Comparison of ENCODE assay signal across 13 mouse cellular contexts in genomic region chr1:106477670-106478355, GRCm38 (mm10).
DNase-seq lines count a peak whose midpoint lies in the region; ATAC-seq and TF ChIP-seq lines count a peak whose summit lies in the region.
"Had no signal": no experiment of that assay in that cellular context is flagged by ENCODE, and none has a peak within 500 bp of the region (broad histone marks: within the 10 kb centered on the region; RNA-seq: fewer than 3 reads in every experiment).

No protein-coding gene starts in this region.

- no peak for DNase-seq in forebrain, postnatal 0 days
- DNase-seq in forebrain, embryonic 10.5 days (ENCODE audit: extremely low spot score, low spot score) = no peak
- no peak for DNase-seq in Patski (ENCODE audit: low read depth, low spot score)
- DNase-seq in kidney, adult 18-20 months = peak; percentile 13
- no peak for DNase-seq in T-cell, adult 2 months (ENCODE audit: low spot score)
- no peak for DNase-seq in gastrocnemius, postnatal 36 days
- no peak for DNase-seq in spleen, adult 18-20 months
- DNase-seq: lung, postnatal 14 days; right cerebral cortex, postnatal 4 days; thymus, postnatal 25 days had no signal

- intact Hi-C loops in gastrocnemius, postnatal 36 days (cut with DNase I) = no loop called here

- CTCF ChIA-PET in Patski (lab: Charles Lee) = interaction anchor here (0.8 to 1.6 kb wide), 5 partner anchors 18 to 258 kb away, joined by 3 to 4 read pairs (median 3); no protein-coding TSS in a partner anchor

- TF ChIP-seq CTCF in forebrain, postnatal 0 days (IDR thresholded peaks at IDR 0.05; ENCODE audit: low read depth) = no peak
- TF ChIP-seq CTCF in Patski (IDR thresholded peaks at IDR 0.05) = no peak

- no peaks in the 10 kb centered on the region for H3K36me3 ChIP-seq in forebrain, postnatal 0 days (ENCODE audit: insufficient read depth)
- no peaks in the 10 kb centered on the region for H3K36me3 ChIP-seq in forebrain, embryonic 10.5 days (replicated peaks)
- no peaks in the 10 kb centered on the region for H3K36me3 ChIP-seq in neural tube, embryonic 13.5 days
- H3K36me3 ChIP-seq: limb, embryonic 13.5 days had no signal

- in situ Hi-C loops in Patski (cut with MboI; ENCODE audit: low pct_unique_long_range_greater_than_20kb) = no loop called here

- peak; percentile 47 for ATAC-seq in forebrain, postnatal 0 days
- ATAC-seq in Patski = peak; percentile 39
- ATAC-seq in neural tube, embryonic 13.5 days (ENCODE audit: low read depth) = peak; percentile 59; the same call in 1 of the 2 replicates

- H3K4me1 ChIP-seq in forebrain, postnatal 0 days (ENCODE audit: insufficient read depth) = no peaks in the 10 kb centered on the region
- peaks cover 4% of the 10 kb centered on the region; the same call in 1 of the 2 replicates for H3K4me1 ChIP-seq in forebrain, embryonic 10.5 days
- H3K4me1 ChIP-seq in neural tube, embryonic 13.5 days (replicated peaks) = peaks cover 6% of the 10 kb centered on the region; the same call in 1 of the 2 replicates
- H3K4me1 ChIP-seq: limb, embryonic 13.5 days had no signal

- no peaks in the 10 kb centered on the region for H3K27me3 ChIP-seq in forebrain, postnatal 0 days (ENCODE audit: insufficient read depth, low read length)
- no peaks in the 10 kb centered on the region for H3K27me3 ChIP-seq in forebrain, embryonic 10.5 days (ENCODE audit: poor library complexity, severe bottlenecking)
- peaks cover 3% of the 10 kb centered on the region for H3K27me3 ChIP-seq in Patski
- no peaks in the 10 kb centered on the region for H3K27me3 ChIP-seq in neural tube, embryonic 13.5 days
- H3K27me3 ChIP-seq: limb, embryonic 13.5 days had no signal

- no peaks in the 10 kb centered on the region for H3K9me3 ChIP-seq in forebrain, postnatal 0 days (ENCODE audit: low read length)
- H3K9me3 ChIP-seq in forebrain, embryonic 10.5 days = no peaks in the 10 kb centered on the region
- H3K9me3 ChIP-seq in neural tube, embryonic 13.5 days = no peaks in the 10 kb centered on the region
- H3K9me3 ChIP-seq: limb, embryonic 13.5 days had no signal

- POLR2A ChIA-PET in Patski (lab: Charles Lee) = no interaction called here

- H3K9ac ChIP-seq in forebrain, postnatal 0 days = no peak overlapping the region
- H3K9ac ChIP-seq in neural tube, embryonic 13.5 days = no peak overlapping the region
- H3K9ac ChIP-seq: limb, embryonic 13.5 days had no signal

- 62% methylated on average over 7 of the region's 7 CpGs for WGBS in forebrain, postnatal 0 days
- 86% methylated on average over 7 of the region's 7 CpGs for WGBS in forebrain, embryonic 10.5 days
- 34% methylated on average over 7 of the region's 7 CpGs for WGBS in neural tube, embryonic 13.5 days

- no peak overlapping the region for H3K27ac ChIP-seq in forebrain, postnatal 0 days (ENCODE audit: low read depth, low read length)
- no peak overlapping the region for H3K27ac ChIP-seq in forebrain, embryonic 10.5 days
- H3K27ac ChIP-seq in neural tube, embryonic 13.5 days (replicated peaks) = no peak overlapping the region
- H3K27ac ChIP-seq: limb, embryonic 13.5 days had no signal

- no peak overlapping the region for H3K4me3 ChIP-seq in forebrain, postnatal 0 days (ENCODE audit: low read depth, low read length)
- no peak overlapping the region for H3K4me3 ChIP-seq in forebrain, embryonic 10.5 days
- no peak overlapping the region for H3K4me3 ChIP-seq in neural tube, embryonic 13.5 days
- H3K4me3 ChIP-seq: erythroblast, embryonic 14.5 days; limb, embryonic 13.5 days had no signal

- no peak overlapping the region for H3K4me2 ChIP-seq in forebrain, postnatal 0 days (ENCODE audit: low read depth)
- H3K4me2 ChIP-seq in neural tube, embryonic 13.5 days = no peak overlapping the region
- H3K4me2 ChIP-seq: limb, embryonic 13.5 days had no signal
